Mouse (Mus musculus): Measurements from ENCODE around the gene Parvb. TPM values are rescaled to one million over a fixed set of nuclear protein-coding genes. Genes with fewer than 3 reads are reported as not detected.

Gene Parvb
- polyA plus RNA-seq, 1 experiment from 2014 or later = 21.1 TPM

- WGBS (ENCODE audit: insufficient replicate concordance) = 84% methylated on average over 4 of the region's 4 CpGs
- Histone ChIP-seq H3K9me3 (replicated peaks; ENCODE audit: control insufficient read depth, low read length) (no peaks in the 10 kb centered on the region), H3K4me2 (no peak overlapping the region), H3K9ac (ENCODE audit: low read depth, low read length) (no peak overlapping the region), H3K4me1 (ENCODE audit: control insufficient read depth, insufficient read depth, low read length) (peaks cover 7% of the 10 kb centered on the region), H3K36me3 (ENCODE audit: control insufficient read depth, insufficient read depth, low read length) (peaks cover 50% of the 10 kb centered on the region), H3K27ac (ENCODE audit: low read depth, low read length) (no peak overlapping the region), H3K4me3 (ENCODE audit: low read depth, low read length) (no peak overlapping the region), H3K27me3 (ENCODE audit: control insufficient read depth, insufficient read depth, low read length) (no peaks in the 10 kb centered on the region)
- ATAC-seq (replicated peaks; ENCODE audit: insufficient number of reproducible peaks, low FRiP score, low TSS enrichment) = no peak
Observed at GRCm38 (mm10) chr15:84207327-84207726, 24.5 kb upstream of the Parvb start.

DNA sequence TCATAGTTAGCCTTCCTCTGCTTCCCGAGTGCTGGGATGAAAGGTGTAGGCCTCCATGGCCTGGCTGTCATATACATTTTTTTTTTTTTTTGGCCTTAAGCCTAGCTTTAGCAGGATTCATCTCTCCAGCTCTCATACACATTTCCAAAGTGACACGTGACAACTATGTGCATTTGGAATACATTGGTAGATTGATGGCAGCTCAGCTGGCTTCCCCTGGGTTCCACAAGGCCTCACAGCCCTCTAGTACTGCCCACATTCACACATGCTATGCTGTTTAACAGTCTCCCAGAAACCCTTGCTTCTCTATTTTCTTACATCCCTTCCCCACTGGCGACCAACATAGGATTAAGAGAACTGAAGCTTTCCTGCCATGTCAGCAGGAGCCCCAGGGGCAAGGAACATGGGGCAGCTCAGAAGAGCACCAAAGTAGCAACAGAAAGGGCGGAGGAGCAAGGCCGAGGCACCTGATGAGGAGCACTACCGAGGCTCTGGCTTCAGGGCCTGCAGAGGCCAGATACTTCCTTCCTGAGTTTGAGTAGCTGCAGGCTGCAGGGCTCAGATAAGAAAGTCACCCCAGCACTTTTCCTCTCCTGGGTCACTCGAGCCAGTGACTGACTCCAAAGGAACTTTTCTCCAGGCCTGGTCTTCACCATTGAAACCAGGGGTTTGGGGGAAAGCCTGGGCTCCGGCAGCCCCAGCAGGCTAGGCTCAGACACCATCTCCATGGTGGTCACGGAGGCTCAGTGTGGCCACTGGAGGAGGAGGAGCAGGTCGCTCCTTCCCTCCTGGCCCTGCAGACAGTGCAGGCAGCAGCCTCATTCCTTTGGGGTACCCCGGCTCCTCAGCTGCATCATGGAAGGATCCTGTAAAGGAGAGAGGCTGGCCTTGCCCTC lies 22.1 kb upstream of the Parvb start:
- Histone ChIP-seq H3K36me3 (ENCODE audit: control insufficient read depth, insufficient read depth, low read length) (peaks cover 32% of the 10 kb centered on the region), H3K9ac (ENCODE audit: low read depth, low read length) (no peak overlapping the region), H3K4me3 (ENCODE audit: low read depth, low read length) (no peak overlapping the region), H3K27ac (ENCODE audit: low read depth, low read length) (peak overlapping the region; percentile 79), H3K27me3 (ENCODE audit: control insufficient read depth, insufficient read depth, low read length) (no peaks in the 10 kb centered on the region), H3K4me1 (ENCODE audit: control insufficient read depth, insufficient read depth, low read length) (peaks cover 20% of the 10 kb centered on the region), H3K4me2 (peak overlapping the region; percentile 16; the same call in 1 of the 2 replicates), H3K9me3 (replicated peaks; ENCODE audit: control insufficient read depth, low read length) (no peaks in the 10 kb centered on the region)
- ATAC-seq (replicated peaks; ENCODE audit: insufficient number of reproducible peaks, low FRiP score, low TSS enrichment) = peak; percentile 81
- 59% methylated on average over 11 of the region's 11 CpGs for WGBS (ENCODE audit: insufficient replicate concordance)

GRCm38 (mm10) chr15:84210461-84210860 lies 21.4 kb upstream of the Parvb start:
- 0 out of 2 replicates have a peak, but pooled peaks have one; percentile 17 for ATAC-seq (replicated peaks; ENCODE audit: insufficient number of reproducible peaks, low FRiP score, low TSS enrichment)
- Histone ChIP-seq H3K27ac (ENCODE audit: low read depth, low read length) (peak overlapping the region; percentile 79), H3K9me3 (replicated peaks; ENCODE audit: control insufficient read depth, low read length) (no peaks in the 10 kb centered on the region), H3K4me1 (ENCODE audit: control insufficient read depth, insufficient read depth, low read length) (peaks cover 24% of the 10 kb centered on the region), H3K4me3 (ENCODE audit: low read depth, low read length) (no peak overlapping the region), H3K36me3 (ENCODE audit: control insufficient read depth, insufficient read depth, low read length) (peaks cover 28% of the 10 kb centered on the region), H3K27me3 (ENCODE audit: control insufficient read depth, insufficient read depth, low read length) (no peaks in the 10 kb centered on the region), H3K9ac (ENCODE audit: low read depth, low read length) (no peak overlapping the region), H3K4me2 (0 out of 2 replicates have a peak overlapping the region, but pooled peaks have one; percentile 3)
- WGBS (ENCODE audit: insufficient replicate concordance) = 90% methylated on average over 13 of the region's 13 CpGs

DNA sequence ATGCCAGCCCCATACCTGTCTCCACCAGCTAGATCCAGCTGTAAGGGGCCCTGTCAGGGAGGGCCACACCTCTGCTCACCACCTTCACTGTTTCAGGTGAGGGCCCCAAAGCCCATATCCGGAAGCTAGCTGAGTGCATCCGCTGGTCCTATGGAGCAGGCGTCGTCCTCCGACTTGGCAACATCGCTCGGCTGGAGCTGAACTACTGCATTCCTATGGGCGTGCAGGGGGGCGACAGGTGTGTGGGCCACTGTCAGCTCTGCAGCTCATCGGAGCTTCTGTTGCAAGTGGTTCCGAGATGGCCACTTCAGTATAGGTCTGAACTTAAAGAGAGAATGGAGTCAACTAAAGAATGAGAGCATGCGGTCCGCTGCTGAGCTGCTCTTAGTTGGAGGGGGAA lies 20.9 kb upstream of the Parvb start:
- H3K4me3 ChIP-seq (ENCODE audit: low read depth, low read length) = no peak overlapping the region
- H3K27me3 ChIP-seq (ENCODE audit: control insufficient read depth, insufficient read depth, low read length) = no peaks in the 10 kb centered on the region
- H3K9me3 ChIP-seq (replicated peaks; ENCODE audit: control insufficient read depth, low read length) = no peaks in the 10 kb centered on the region
- WGBS (ENCODE audit: insufficient replicate concordance) = 89% methylated on average over 13 of the region's 13 CpGs
- no peak for ATAC-seq (replicated peaks; ENCODE audit: insufficient number of reproducible peaks, low FRiP score, low TSS enrichment)
- no peak overlapping the region for H3K4me2 ChIP-seq
- H3K27ac ChIP-seq (ENCODE audit: low read depth, low read length) = no peak overlapping the region
- peaks cover 23% of the 10 kb centered on the region for H3K36me3 ChIP-seq (ENCODE audit: control insufficient read depth, insufficient read depth, low read length)
- H3K9ac ChIP-seq (ENCODE audit: low read depth, low read length) = no peak overlapping the region
- peaks cover 27% of the 10 kb centered on the region for H3K4me1 ChIP-seq (ENCODE audit: control insufficient read depth, insufficient read depth, low read length)

- Histone ChIP-seq H3K9ac (ENCODE audit: low read depth, low read length) (no peak overlapping the region), H3K27ac (ENCODE audit: low read depth, low read length) (no peak overlapping the region), H3K9me3 (replicated peaks; ENCODE audit: control insufficient read depth, low read length) (no peaks in the 10 kb centered on the region), H3K4me2 (no peak overlapping the region), H3K4me3 (ENCODE audit: low read depth, low read length) (no peak overlapping the region), H3K27me3 (ENCODE audit: control insufficient read depth, insufficient read depth, low read length) (no peaks in the 10 kb centered on the region), H3K36me3 (ENCODE audit: control insufficient read depth, insufficient read depth, low read length) (peaks cover 17% of the 10 kb centered on the region), H3K4me1 (ENCODE audit: control insufficient read depth, insufficient read depth, low read length) (peaks cover 34% of the 10 kb centered on the region)
- no peak for ATAC-seq (replicated peaks; ENCODE audit: insufficient number of reproducible peaks, low FRiP score, low TSS enrichment)
- WGBS (ENCODE audit: insufficient replicate concordance) = 78% methylated on average over 4 of the region's 4 CpGs
Observed at GRCm38 (mm10) chr15:84211564-84211963, 20.3 kb upstream of the Parvb start.

DNA sequence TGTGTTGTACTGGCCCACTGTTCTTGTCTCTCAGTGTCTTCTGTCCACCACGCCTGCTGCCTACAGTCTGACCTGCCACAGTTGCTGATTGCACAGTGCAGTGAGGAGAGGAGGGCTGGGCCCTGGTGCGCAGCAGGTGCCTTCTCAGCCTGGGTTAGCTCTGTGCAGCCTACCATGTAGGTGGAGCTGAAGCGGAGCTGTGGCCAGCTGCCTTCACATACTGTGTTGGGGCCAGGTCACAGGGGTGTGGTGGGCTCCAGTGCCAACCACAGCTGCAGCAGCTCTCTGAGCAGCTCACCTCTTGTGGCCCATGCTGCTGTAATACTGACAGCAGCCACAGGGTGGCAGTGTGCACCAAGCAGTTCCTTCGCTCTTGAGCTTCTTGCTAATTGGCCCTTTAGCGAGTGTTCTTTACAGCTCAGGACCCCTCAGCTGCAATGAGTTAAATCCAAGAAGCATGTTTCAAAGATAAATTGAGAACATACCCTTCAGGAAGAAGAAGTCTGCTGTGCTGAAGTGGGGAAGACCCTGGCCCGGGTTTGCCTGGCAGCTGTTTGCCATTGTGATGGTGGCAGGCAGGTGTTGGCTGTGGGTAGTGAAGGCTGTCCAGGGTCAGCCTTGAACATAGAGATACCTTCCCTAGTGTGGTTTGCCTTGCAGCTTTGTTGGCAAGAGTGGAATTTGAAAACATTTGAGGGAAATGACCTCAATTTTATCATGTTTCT lies 19.6 kb upstream of the Parvb start:
- Histone ChIP-seq H3K4me3 (ENCODE audit: low read depth, low read length) (no peak overlapping the region), H3K9me3 (replicated peaks; ENCODE audit: control insufficient read depth, low read length) (no peaks in the 10 kb centered on the region), H3K27ac (ENCODE audit: low read depth, low read length) (no peak overlapping the region), H3K36me3 (ENCODE audit: control insufficient read depth, insufficient read depth, low read length) (peaks cover 15% of the 10 kb centered on the region), H3K4me1 (ENCODE audit: control insufficient read depth, insufficient read depth, low read length) (peaks cover 37% of the 10 kb centered on the region), H3K9ac (ENCODE audit: low read depth, low read length) (no peak overlapping the region), H3K4me2 (no peak overlapping the region), H3K27me3 (ENCODE audit: control insufficient read depth, insufficient read depth, low read length) (no peaks in the 10 kb centered on the region)
- no peak for ATAC-seq (replicated peaks; ENCODE audit: insufficient number of reproducible peaks, low FRiP score, low TSS enrichment)
- WGBS (ENCODE audit: insufficient replicate concordance) = 42% methylated on average over 6 of the region's 6 CpGs

- H3K9ac ChIP-seq (ENCODE audit: low read depth, low read length) = peak overlapping the region; percentile 24; the same call in 1 of the 2 replicates
- no peak overlapping the region for H3K4me3 ChIP-seq (ENCODE audit: low read depth, low read length)
- no peaks in the 10 kb centered on the region for H3K27me3 ChIP-seq (ENCODE audit: control insufficient read depth, insufficient read depth, low read length)
- H3K4me2 ChIP-seq = no peak overlapping the region
- H3K27ac ChIP-seq (ENCODE audit: low read depth, low read length) = no peak overlapping the region
- peaks cover 13% of the 10 kb centered on the region for H3K36me3 ChIP-seq (ENCODE audit: control insufficient read depth, insufficient read depth, low read length)
- 83% methylated on average over 2 of the region's 2 CpGs for WGBS (ENCODE audit: insufficient replicate concordance)
- no peaks in the 10 kb centered on the region for H3K9me3 ChIP-seq (replicated peaks; ENCODE audit: control insufficient read depth, low read length)
- H3K4me1 ChIP-seq (ENCODE audit: control insufficient read depth, insufficient read depth, low read length) = peaks cover 37% of the 10 kb centered on the region
- ATAC-seq (replicated peaks; ENCODE audit: insufficient number of reproducible peaks, low FRiP score, low TSS enrichment) = no peak
Observed at GRCm38 (mm10) chr15:84212756-84213105, 19.1 kb upstream of the Parvb start.

DNA sequence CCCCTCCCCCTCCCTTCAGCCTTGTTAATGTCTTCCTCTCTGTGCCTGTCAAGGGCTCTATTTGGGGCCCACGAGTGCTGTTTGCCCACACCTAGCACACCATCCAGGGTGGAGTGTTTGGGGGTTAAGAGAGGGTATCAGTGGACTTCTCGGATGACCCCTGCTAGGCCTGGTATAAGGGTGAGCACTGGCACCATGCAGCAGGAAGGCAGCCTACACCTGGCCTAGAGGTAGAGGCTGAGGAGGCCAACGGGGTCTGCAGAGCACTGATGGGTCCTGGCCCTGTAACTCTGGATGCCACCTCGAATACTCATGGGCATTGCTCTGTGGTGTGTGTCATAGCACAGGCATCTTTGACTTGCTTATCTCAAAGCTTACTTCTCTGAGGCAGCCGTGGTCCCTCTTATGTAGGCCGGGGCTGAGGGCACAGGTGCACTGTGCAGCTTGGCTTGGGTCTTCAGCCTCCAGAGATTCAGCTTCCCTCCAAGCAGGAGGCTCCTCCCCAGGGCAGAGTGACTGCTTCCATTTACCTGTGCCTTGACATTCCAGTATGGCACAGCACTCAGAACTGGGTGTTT lies 18.6 kb upstream of the Parvb start:
- peaks cover 10% of the 10 kb centered on the region for H3K36me3 ChIP-seq (ENCODE audit: control insufficient read depth, insufficient read depth, low read length)
- no peak overlapping the region for H3K4me3 ChIP-seq (ENCODE audit: low read depth, low read length)
- H3K27ac ChIP-seq (ENCODE audit: low read depth, low read length) = no peak overlapping the region
- ATAC-seq (replicated peaks; ENCODE audit: insufficient number of reproducible peaks, low FRiP score, low TSS enrichment) = no peak
- no peak overlapping the region for H3K9ac ChIP-seq (ENCODE audit: low read depth, low read length)
- H3K27me3 ChIP-seq (ENCODE audit: control insufficient read depth, insufficient read depth, low read length) = no peaks in the 10 kb centered on the region
- peaks cover 39% of the 10 kb centered on the region for H3K4me1 ChIP-seq (ENCODE audit: control insufficient read depth, insufficient read depth, low read length)
- H3K4me2 ChIP-seq = no peak overlapping the region
- H3K9me3 ChIP-seq (replicated peaks; ENCODE audit: control insufficient read depth, low read length) = no peaks in the 10 kb centered on the region
- WGBS (ENCODE audit: insufficient replicate concordance) = 79% methylated on average over 6 of the region's 6 CpGs

All from heart, embryonic 11.5 days (tissue).